Mouse (Mus musculus) forelimb bud, embryonic 11.5 days (tissue): Measurements from ENCODE around the gene Galnt12.
"Not testable (repeated sequence)": the region's sequence is repeated elsewhere in the genome, so short reads cannot be mapped to it uniquely, and the experiment has no call there.

Source experiments
- DNase-seq: peaks from one replicate; pipeline ENCODE4 v3.0.0-alpha.2; 2012; ENCODE audit warnings: low read depth, low spot score

The Galnt12 gene

DNA sequence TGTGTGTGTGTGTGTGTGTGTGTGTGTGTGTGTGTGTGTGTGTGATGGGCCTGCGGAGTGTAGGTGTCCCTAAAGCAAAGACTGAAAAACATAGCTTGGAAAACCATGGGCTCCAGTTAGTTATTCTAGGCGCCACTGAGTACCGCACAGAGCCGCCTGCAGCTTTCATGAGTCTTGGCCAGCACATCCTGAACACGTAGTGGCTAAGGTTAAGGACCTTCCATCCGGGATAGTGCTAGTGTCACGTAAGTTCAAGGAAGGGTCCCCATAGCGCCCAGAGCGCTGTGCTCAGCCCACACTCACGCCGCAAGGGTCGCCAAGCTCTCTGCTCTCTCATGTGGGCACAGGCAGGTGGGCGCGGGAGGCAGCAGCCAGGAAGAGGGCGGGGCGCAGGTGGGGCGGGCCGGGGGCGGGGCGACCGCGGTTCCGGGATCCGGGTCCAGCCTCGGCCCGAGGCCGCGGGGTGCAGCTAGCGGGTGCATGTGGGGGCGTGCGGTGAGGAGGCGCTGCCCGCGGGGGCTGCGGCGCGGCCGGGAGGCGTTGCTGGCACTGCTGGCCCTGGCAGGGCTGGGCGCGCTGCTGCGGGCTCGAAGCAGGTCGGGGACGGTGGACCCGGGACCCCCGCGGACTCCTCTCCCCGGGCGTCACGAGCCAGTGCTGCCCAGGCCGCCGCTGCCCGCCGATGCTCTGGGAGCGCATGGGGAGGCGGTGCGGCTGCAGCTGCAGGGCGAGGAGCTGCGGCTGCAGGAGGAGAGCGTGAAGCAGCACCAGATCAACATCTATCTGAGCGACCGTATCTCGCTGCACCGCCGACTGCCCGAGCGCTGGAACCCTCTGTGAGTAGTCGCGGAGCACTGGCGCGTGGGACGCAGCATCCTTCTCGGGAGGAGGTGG, at the start of gene Galnt12:
TSS of gene Galnt12 (plus strand) at position 417 of the 894 bp plus-strand sequence.
- DNase-seq: peak; percentile 21

DNA sequence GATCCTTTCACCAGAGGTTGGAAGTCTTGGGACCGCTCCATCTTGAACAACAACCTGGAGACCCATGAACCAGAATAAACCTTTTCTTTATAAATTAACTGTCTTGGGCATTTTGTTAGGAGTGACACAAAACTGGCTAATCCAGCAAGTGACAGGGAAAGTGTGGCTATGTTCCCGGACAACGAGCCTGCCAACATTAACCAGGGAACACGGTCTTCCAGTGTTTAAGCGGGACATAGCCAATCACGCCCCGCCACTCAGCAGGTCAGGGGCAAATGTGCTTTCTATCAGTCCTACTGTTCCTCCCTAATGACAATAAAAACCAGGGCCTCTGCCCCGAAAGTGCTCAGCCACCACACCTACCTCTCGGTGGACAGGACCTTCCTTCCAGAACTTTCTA, 47.8 kb upstream of the Galnt12 start:
- no peak for DNase-seq

DNA sequence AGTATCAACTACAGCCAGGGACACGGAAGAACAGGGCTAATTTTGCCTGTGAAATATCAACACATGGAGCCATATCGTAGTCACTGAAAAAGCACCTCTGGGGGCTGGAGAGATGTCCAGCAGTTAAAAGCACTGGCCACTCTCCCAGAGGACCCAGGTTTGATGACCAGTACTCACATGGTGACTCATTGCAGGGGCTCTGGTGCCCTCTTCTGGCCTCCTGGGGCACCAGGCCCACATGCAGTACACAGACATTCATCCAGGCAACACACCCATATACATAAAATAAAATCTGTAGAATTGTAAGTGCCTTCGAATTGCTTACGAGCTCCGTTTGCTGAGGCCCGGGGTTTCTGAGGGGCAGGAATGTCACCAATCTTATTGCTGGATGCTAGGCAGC, 44.7 kb upstream of the Galnt12 start:
- DNase-seq: no peak

DNA sequence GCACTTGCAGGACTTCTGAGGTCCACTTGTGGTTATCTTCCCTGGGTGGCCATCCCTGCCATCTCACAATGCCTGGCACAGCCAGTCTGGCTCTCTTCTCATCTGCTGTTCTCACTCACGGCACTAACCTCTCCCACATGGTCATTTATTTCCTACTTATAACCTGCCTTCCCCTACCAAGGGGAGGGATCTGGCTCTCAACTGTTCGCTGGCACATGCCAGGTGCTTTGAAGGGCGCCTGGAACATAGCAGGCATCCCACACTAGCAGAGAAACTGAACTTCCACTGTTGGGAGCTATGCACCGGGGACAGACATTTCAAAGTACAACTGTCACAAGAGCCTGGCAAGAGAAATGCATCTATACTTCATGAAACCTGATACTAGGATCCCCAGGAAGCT, 43.9 kb upstream of the Galnt12 start:
- DNase-seq: no peak

DNA sequence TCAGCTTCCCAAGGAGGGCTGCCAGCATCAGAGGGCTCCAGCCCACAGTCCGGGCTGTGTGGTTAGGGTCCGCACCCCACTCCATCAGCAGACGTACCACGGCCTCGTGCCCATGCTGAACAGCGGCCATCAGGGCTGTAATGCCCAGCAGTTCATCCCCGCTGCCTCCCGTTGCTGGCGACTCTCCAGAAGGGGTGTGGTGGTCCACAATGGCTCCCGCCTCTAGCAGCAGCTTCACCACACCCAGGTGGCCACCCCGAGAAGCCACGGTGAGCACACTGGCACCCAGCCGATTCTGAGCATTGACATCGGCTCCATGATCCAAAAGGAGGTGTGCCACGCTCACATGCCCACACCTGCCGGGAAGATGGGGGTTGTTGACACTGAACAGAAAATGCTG, 42.5 kb upstream of the Galnt12 start:
- DNase-seq: no peak

DNA sequence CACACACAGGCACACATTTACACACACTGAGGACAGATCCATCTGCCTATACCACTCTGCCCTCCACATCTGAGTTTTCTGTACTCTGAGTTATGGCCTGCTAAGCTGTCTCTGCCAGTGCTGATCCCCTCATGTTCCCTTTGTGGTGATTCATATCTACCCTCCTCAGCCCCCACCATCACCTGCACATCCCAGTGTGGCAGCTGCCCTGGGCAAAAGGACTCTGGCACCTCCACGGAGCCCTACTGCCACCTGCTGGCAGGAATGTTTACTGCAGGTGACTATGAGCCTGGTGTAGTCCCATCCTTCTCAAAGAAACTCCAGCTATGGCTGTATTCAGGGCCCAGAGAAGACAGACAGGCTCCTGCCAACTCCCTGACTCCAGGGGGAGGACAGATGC, 41.5 kb upstream of the Galnt12 start:
- DNase-seq: peak; percentile 91

DNA sequence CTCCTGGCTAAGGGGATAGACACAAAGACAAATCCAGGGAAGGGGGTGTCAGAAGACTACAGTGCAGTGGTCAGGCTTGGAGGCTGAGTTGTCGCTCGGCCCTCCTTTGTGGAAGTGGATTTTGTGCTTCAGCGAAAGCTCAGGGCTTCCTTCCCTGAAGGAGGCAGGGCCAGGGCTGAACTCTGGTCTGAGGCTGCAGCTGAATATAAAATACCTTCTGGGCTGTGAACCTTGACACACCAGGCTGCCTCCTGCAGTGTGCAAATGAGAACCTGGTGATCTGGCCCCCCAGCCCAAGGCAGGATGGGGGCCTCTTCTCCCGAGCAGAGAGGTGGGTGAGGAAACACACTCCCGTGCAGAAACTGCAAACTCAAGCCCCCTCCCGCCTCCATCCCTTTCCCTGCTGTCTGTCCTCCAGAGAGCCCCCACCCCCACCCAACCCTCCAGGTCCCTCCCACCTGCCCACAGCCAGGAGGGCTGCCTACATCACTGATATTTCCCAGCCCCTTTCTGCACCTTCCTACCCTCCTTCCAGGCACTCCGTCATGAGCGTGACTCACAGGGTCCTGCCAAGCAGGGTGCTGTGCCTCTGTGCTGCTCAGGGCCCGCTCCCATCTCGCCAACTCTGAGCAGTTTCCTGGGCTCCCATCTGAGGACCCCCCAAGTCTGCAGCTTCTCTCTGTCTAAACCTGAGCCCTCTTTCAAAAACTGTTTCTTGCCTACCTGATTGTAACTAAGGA, 40.9 kb upstream of the Galnt12 start:
- DNase-seq: peak; percentile 20

DNA sequence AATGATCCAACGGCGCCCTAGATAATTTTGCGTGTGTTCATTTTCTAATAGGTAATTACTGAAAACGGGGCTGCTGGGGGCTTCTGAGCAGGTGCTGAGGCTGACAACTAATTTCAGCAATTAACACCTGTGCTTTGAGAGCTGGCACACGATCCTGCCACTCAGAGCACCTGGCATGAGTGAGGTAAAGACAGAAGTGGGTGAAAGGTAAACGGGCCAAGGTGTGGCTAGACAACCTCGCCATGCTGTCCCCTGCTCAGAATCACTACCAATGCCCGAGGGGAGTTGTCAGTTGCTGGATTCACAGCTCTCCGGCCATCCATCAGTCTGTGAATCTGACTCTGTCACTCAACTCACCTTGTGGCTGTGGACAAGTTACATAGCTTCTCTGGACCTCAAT, 39.8 kb upstream of the Galnt12 start:
- no peak for DNase-seq

DNA sequence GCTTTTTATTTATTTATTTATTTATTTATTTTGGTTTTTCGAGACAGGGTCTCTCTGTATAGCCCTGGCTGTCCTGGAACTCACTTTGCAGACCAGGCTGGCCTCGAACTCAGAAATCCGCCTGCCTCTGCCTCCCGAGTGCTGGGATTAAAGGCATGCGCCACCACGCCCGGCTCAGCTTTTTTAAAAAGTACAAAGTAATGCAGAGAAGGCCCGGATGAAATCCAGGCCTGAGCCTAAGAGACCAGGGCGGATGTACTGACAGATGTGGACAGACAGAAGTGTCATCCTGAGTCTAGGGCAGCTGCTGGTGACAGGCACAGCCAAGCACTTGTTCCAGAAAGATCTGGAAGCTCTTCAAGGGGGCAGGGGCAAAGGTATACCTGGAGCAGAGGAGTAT, 36.5 kb upstream of the Galnt12 start:
- not testable (repeated sequence) for DNase-seq

DNA sequence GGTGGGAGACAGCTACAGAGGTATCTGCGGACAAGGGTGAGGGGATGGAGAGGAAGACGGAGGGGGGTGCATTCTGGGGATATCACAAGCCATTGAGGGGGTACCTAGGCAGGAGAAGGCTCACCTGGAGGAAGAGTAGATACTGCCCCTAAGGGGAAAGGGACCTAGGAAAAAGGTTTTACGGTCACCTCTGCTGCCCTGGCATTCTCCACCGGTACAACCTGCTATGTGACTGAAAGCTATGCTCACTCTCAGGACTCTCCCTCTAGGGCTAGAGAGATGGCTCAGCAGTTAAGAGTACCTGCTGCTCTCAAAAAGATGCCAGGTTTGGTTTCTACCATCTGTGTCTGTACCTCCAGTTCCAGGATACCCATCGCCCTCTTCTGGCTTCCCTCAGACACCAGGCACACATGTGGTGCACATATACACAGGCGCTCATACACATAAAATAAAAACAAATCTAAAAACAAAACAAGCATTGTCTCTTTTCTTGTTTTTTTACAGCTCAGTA, 36.1 kb upstream of the Galnt12 start:
- DNase-seq: no peak

DNA sequence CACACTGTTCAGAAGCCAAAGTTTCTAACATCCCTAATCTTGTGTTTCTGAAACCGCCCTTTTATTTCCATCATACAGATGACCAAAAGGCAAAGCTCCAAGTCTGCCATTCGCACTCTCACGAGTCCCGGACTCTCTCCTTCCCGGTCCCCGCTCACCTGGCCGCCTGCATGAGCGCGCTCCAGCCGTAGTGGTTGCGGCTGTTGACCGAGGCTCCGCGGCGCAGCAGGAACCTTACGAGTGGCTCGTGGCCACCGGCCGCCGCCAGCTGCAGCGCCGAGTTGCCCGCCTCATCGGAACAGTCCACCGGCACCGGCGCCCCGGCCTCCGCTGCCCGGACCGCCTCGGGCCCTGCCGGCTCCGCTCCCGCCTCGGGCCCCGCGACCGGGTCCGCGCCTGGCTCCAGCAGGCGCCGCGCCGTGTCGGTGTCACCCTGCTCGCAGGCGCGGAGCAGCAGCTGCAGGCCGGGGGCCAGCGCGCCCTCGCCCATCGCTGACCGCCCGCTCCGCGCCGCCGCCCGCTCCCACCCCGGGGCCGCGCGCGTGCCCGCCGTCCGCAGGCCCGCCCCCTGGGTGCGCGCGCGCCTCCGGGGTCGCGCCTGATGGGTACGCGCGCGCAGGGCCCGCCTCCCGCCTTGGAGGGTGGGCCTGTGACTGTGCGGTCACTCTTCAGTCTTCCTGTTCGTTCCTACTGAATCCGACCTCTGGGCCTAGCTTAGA, 34.8 kb upstream of the Galnt12 start, which contains the start of gene Anks6:
TSS of gene Anks6 (minus strand) at position 637 of the 719 bp plus-strand sequence.
- peak; percentile 65 for DNase-seq

DNA sequence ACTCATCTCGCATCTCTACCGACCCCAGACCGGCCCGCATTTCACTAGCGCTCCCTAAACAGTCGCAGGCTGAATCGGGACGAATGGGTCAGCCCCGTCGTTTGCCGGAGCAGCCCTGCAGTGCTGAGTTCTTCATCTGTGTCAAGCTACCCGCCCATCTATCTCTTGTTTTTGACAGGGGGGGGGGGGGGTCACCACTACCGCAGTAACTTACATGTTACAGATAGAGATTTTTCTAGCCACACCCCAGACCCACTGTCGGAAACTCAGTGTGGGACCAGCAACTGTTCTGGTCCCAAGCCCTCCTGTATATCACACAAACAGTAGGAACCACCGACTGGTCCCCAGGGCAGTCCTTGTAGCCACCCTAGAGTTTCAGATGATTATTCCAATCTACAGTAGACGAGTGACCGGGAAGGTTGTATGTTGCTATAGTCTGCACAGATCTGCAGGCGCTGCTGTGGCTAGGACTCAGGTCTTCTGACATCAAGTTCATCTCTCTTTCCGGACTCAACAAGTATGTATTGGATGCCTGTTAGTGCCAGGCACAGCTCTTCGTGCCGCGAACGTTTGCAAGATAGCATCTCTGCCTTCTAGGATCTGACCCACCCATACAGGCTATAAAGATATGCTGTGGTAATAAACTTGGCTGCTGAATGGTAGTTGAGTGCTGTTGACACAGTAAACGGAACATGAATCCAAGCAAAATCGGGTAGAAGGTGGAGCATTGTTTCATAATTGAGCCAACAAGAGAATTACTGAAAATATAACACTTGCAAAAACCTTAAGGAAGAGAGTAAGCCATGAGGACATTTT, 34.0 kb upstream of the Galnt12 start:
- no peak for DNase-seq

DNA sequence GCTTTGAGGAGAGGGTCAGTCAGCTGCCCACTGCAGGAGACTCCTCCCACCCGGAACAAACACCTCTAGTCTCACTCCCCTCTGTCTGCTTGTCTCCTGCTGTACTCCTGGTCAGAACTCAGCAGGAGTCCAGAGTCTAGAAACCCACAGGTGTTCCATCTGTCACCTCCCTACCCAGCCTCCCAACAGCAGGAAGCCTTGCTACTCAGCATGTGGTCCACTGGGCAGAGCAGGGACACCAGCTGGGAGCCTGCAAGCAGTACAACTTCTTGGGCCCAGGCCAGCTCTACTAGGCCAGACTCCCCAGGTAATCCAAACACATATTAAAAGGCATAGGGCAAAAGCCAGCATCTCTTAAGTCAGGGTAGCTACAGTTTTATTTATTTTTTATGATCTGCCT, 30.8 kb upstream of the Galnt12 start:
- DNase-seq: no peak

DNA sequence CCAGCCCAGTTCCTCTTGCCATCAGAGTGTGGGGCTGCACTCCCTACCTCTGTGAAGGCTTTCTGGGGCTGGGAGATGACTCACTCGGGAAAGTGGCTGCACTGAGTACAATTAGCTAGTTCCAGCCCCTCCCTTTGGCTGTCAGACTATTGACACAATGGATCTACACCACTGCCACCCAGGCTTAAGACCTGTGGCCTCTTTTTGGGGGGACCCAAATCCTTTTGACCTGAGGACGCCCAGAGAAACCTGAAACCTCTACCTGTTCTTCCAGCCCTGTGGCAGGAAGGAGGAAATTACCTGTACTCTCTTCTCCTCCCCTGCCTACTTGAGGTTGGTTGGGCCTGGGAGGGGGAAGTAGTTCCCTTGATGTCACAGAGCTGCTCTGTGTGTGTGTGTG, 16.7 kb upstream of the Galnt12 start:
- DNase-seq: no peak

DNA sequence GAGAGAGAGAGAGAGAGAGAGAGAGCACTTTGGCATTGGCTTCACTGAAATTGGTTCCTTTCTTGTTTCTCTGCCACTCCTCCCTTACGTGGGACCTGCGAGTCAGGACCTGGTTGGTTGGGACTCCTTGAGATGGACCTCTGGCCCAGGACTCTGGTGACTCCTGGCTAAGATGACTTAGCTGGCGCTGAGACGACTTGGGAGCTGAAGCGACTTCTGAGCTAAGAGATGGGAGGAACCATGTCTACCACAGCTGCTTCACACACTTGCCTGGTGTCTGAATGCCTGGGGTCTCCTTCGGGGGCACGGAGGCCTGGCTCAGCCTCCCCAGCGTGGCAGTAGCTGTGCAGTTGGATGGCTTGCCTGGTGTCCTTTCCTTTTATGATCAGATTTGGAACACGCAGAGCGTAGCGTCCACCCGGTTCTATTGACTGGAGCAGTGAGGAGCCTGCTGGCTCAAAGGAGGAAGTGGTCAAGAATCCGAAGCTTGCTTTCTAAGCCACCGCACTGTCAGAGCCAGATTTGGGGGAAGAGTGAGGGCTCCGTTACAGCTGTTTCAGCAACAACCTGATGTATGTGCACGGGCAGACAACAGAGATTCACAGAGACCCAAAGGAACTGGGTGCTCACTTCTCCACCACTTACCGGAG, 11.6 kb upstream of the Galnt12 start:
- no peak for DNase-seq

DNA sequence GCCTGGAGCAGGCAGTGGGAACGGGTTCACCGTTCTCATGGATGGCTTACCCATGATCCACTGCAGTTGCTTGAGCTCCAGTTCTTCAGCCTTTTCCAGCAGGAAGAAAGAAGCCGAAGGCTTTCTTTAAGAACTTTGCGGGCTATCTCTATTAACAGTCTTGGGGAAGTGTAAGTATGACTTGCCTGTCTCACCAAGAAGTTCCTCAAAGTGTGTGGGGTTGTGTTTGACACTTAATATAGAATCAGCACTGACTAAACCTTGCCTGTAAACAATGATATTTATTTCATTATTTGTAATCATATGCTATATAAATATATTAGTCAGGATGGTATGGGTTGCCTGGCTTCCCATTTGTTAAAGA, 11.1 kb upstream of the Galnt12 start:
- DNase-seq: no peak

DNA sequence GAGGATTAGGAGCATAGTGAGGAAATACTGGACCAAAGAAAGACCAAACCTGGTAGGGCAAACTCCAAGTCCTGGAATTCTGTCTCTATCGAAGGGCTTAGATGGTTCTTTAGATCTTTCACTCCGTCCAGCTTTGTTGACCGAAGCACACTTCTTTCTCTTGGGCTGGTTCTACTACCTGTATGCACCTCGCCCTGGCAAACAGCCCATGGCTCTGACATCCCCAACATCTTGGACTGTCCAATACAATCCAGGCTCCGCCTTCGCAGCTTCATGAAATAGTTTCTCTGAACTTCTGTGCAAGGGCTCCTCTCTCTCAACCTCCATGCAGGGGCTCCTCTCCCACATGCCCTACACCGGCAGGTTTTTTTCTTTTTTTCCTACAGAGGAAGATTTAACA, 7.9 kb upstream of the Galnt12 start:
- no peak for DNase-seq

DNA sequence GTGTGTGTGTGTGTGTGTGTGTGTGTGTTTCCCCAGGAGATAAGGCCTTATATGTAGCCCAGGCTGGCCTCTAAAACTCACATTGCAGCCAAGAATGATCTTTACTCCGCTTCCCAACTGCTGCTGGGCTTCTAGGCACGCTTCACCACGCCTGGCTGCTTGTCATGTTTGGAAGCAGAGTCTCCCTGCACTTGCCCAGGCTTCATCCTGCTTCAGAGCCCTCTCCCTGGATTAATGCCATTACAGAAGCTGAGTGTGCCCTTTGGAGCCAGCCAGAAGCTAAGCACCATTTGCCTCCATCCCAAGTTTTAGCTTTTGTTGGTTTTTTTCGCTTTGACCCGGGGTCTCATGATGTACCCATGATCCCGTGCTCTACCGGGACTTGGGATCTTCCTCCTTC, 3.0 kb upstream of the Galnt12 start:
- no peak for DNase-seq

DNA sequence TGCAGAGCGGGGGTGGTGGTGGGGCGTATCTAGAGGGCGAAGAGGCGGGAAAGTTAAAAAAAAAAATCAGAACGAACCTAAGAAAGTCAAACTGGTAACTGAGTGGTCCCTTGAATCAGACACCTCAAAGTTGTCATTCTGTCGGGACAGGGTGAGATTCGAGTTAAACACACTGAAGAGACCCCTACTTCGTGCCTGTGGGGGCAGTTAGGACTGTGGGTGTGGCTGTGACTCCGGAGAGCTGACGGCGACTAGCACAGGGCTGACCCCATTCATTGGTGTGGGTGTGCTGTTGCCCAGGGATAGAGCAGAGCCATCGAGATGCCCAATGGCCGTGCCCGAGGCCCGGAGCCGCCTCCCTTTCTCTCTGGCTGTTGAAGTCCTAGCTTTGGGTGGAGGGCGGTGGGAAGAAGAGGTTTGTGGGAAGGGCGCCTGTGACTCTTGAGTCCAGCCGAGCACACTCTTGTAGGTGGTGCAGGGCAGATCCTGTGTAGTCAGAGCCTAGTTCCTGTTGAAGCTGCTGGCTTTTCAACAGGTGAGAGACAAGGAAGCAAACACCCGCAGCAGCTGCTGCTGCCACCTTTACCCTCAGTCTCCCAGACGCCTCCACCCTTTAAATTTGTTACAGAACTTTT, 795 bp downstream of the Galnt12 start:
- no peak for DNase-seq

DNA sequence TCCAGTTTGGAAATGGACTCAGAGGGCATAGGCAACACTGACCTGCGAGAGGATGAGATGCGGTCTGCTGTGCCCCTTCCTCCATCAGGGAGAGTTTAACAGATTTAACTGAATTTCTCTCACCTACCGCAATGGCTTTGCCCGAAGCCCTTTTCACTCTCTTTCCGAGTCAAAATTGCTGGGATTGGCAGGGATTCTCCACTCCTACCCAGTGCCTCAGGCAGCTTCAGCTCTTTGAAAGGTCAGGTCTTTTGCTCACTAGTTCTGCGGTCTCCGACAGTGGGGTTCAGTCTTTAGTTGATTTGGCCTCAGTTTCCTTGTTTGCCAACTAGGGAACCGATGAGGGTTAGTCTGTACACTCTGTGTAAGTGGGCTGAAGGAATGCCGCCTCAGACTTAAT, 1.5 kb downstream of the Galnt12 start:
- no peak for DNase-seq
